Mouse (Mus musculus) embryonic facial prominence, embryonic 15.5 days (tissue): ENCODE measurements around the gene Cfap58. TPM values are rescaled to one million over a fixed set of nuclear protein-coding genes. Genes with fewer than 3 reads are reported as not detected.

ENCODE experiments used
- ATAC-seq: fragments of 200-750 bp; cut with Nextera tagmentation; 2 replicates; pipeline ENCODE4 v1.8.0; 2017; ENCODE audit warnings: low read depth, moderate TSS enrichment; ENCODE audit not compliant: insufficient number of reproducible peaks, low FRiP score, low TSS enrichment
- H3K27ac ChIP-seq: fragments of 300-500 bp; sonication (generic); replicated peaks from 2 replicates; pipeline ENCODE4 v1.5.1; 2015; ENCODE audit warnings: mild to moderate bottlenecking, inconsistent platforms
- H3K27me3 ChIP-seq: fragments of 300-500 bp; sonication (generic); 2 replicates; pipeline ENCODE4 v1.6.1; 2015; ENCODE audit warnings: inconsistent platforms
- H3K36me3 ChIP-seq: fragments of 300-500 bp; sonication (generic); 2 replicates; pipeline ENCODE4 v1.6.1; 2015; ENCODE audit warnings: mild to moderate bottlenecking, inconsistent platforms
- H3K4me1 ChIP-seq: fragments of 300-500 bp; sonication (generic); 2 replicates; pipeline ENCODE4 v1.6.1; 2015; ENCODE audit warnings: inconsistent platforms
- H3K4me2 ChIP-seq: fragments of 300-500 bp; sonication (generic); replicated peaks from 2 replicates; pipeline ENCODE4 v1.6.1; 2015; ENCODE audit warnings: mild to moderate bottlenecking, inconsistent platforms
- H3K4me3 ChIP-seq: fragments of 300-500 bp; sonication (generic); replicated peaks from 2 replicates; pipeline ENCODE4 v1.5.1; 2015; ENCODE audit warnings: mild to moderate bottlenecking, inconsistent platforms
- H3K9ac ChIP-seq: fragments of 300-500 bp; sonication (generic); 2 replicates; pipeline ENCODE4 v1.6.1; 2015; ENCODE audit warnings: inconsistent platforms
- H3K9me3 ChIP-seq: fragments of 300-500 bp; sonication (generic); replicated peaks from 2 replicates; pipeline ENCODE4 v1.6.1; 2016; ENCODE audit warnings: inconsistent platforms
- WGBS: fragments of 180-500 bp; shearing (Covaris S2); methylation state at CpG from one replicate; pipeline ENCODE4 v1.1.7; 2015; 5-methylcytosine and 5-hydroxymethylcytosine counted together
- polyA plus RNA-seq: library from polyadenylated mRNA; unstranded; fragments of >200 nt; fragmentation: Nextera tagmentation; extraction: Ambion mirVana; gene quantifications from 2 replicates; pipeline ENCODE4 v1.2.1, GENCODE M21; 2015

Cfap58 gene
- polyA plus RNA-seq, 1 experiment from 2014 or later: 1.2 TPM

- Histone ChIP-seq H3K9ac (no peak overlapping the region), H3K4me3 (no peak overlapping the region), H3K9me3 (no peaks in the 10 kb centered on the region), H3K27me3 (no peaks in the 10 kb centered on the region), H3K4me1 (no peaks in the 10 kb centered on the region), H3K36me3 (no peaks in the 10 kb centered on the region), H3K4me2 (no peak overlapping the region), H3K27ac (no peak overlapping the region)
- WGBS: 54% methylated on average over 10 of the region's 10 CpGs
- no peak for ATAC-seq
Observed at GRCm38 (mm10) chr19:47980241-47980640, 42.8 kb downstream of the Cfap58 start.

DNA sequence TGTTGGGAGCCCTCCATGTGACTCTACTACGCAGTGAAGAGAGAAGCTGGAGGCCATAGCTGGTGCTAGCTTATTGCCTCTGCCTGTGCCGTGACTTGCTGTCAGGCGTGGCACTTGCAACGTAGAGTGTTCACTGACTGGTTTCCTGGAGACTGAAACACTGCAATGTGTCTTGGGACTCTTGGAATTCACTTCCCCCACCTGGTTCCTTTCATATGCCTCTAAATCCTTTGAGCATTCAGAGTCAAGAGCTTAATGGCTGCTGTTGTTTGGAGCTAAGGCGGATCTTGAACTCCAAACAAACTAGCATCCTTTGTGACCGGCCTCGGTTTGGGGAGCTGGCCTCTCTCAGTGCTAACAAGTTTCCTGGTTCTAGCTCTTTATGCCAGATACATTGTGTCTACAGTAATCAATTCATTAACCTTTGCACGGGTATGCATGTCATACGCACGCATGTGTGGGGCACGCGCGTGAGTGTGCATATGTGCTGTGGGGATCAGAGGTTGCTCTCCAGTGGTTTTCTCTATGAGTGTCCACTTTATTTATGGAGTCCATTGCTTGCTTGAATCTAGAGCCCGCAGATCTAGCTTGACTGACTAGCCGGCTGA, 48.2 kb downstream of the Cfap58 start:
- WGBS: 82% methylated on average over 15 of the region's 15 CpGs
- ATAC-seq: no peak
- Histone ChIP-seq H3K4me1 (no peaks in the 10 kb centered on the region), H3K4me2 (no peak overlapping the region), H3K27ac (no peak overlapping the region), H3K9me3 (no peaks in the 10 kb centered on the region), H3K36me3 (no peaks in the 10 kb centered on the region), H3K4me3 (no peak overlapping the region), H3K9ac (no peak overlapping the region), H3K27me3 (no peaks in the 10 kb centered on the region; the same call in none of the 2 replicates)

DNA sequence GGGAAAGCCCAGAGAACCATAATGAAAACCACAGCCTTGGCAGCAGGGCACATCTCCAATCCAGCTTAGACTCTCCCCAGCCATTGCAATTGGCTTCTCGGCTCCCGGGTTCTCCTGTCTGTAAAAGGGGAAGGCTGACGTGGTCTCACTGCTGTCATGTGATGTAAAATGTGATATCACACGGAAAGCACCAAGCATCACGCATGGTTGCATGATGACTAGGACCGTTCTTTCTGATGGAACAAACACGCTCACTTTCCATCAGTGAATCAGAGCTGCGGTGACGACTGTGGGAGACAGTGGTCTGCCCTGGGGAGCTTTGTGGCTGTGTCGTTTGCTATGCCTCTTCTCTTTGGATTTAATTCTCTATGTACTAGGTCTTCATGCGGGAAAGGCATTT, 50.5 kb downstream of the Cfap58 start:
- Histone ChIP-seq H3K4me1 (no peaks in the 10 kb centered on the region), H3K4me2 (no peak overlapping the region), H3K9ac (no peak overlapping the region), H3K4me3 (no peak overlapping the region), H3K36me3 (no peaks in the 10 kb centered on the region), H3K27me3 (no peaks in the 10 kb centered on the region; the same call in none of the 2 replicates), H3K27ac (no peak overlapping the region), H3K9me3 (no peaks in the 10 kb centered on the region)
- 76% methylated on average over 11 of the region's 11 CpGs for WGBS
- no peak for ATAC-seq

DNA sequence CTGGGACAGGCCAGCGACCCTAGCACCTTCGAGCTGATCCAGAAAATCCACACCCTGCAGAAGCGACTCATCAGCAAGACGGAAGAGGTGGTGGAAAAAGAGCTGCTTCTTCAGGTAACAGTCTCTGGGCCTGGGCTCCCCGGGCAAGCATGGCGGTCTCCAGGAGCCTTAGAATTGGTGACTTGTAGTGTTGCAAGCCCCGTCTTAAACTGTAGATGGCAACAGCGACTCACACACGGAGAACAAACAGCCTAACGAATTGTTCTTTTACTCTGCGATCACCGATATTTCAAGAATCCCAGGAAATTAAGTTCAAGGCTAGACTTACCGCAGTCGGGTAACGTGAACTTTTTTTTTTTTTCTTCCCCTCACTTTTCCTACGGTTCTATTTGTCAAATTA, 51.0 kb downstream of the Cfap58 start:
- ATAC-seq: no peak
- 15% methylated on average over 16 of the region's 16 CpGs for WGBS
- H3K9ac ChIP-seq: no peak overlapping the region
- no peak overlapping the region for H3K4me3 ChIP-seq
- no peak overlapping the region for H3K27ac ChIP-seq
- H3K4me1 ChIP-seq: no peaks in the 10 kb centered on the region
- H3K4me2 ChIP-seq: no peak overlapping the region
- no peaks in the 10 kb centered on the region; the same call in none of the 2 replicates for H3K27me3 ChIP-seq
- H3K36me3 ChIP-seq: no peaks in the 10 kb centered on the region
- H3K9me3 ChIP-seq: no peaks in the 10 kb centered on the region

DNA sequence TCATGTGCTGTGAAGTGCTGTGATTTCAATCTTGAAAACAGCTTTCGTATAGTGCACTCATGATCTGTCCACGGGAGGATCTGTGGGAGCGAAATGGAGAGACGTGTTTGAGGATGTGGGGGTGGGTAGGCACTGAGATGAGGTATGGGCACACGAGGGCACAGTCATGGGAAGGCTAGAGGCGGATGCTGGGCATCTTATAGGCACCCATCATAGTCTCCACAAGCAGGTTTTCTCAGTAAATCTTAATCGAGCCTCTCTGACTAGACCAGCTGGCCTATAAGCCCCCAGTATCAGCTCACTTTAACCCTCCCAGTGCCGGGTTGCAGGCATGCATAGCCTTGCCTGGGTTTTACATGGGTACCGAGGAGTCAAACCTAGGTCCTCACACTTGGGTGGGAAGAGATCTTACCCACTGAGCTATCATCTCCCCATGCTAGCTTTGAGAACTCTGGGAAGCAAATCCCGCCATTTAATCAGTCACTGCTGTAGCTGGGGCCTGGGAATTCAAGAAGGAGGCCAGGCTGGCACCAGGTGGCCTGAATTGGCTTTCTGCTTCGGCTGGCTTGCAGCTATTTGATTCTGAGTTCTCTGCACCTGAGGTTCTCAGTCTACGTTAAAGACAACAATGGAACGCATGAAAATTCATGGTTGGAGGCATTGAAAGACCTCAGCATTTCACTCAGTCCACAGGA, 51.6 kb downstream of the Cfap58 start:
- H3K27me3 ChIP-seq: no peaks in the 10 kb centered on the region; the same call in none of the 2 replicates
- ATAC-seq: no peak
- no peak overlapping the region for H3K27ac ChIP-seq
- no peaks in the 10 kb centered on the region for H3K9me3 ChIP-seq
- no peaks in the 10 kb centered on the region for H3K36me3 ChIP-seq
- H3K4me1 ChIP-seq: no peaks in the 10 kb centered on the region
- H3K4me3 ChIP-seq: no peak overlapping the region
- H3K9ac ChIP-seq: no peak overlapping the region
- H3K4me2 ChIP-seq: no peak overlapping the region
- WGBS: 61% methylated on average over 13 of the region's 13 CpGs

DNA sequence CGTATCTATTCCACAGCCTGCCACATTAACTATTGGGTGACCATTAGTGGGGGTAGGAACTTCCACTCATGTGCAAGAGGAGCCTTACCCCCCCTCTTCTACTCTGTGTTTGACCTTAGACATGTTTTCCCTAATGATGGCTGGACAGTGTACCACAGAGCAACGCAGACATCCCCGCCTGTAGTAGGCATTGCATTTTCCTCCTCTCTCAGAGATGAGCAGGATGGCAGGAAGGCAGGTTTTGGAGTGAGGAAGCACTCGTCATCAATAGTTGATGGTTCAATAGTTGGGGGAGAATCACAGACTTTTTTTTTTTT, 52.1 kb downstream of the Cfap58 start:
- no peak overlapping the region for H3K4me3 ChIP-seq
- no peak overlapping the region for H3K4me2 ChIP-seq
- no peak for ATAC-seq
- no peaks in the 10 kb centered on the region; the same call in none of the 2 replicates for H3K27me3 ChIP-seq
- H3K9ac ChIP-seq: no peak overlapping the region
- no peaks in the 10 kb centered on the region for H3K36me3 ChIP-seq
- H3K9me3 ChIP-seq: no peaks in the 10 kb centered on the region
- H3K4me1 ChIP-seq: no peaks in the 10 kb centered on the region
- no peak overlapping the region for H3K27ac ChIP-seq
- 85% methylated on average over 4 of the region's 4 CpGs for WGBS

- H3K27me3 ChIP-seq: no peaks in the 10 kb centered on the region
- no peak overlapping the region for H3K27ac ChIP-seq
- 0 out of 2 replicates have a peak, but pooled peaks cover 6% of the 10 kb centered on the region for H3K4me1 ChIP-seq
- H3K36me3 ChIP-seq: no peaks in the 10 kb centered on the region
- no peak; the same call in 1 of the 2 replicates for ATAC-seq
- no peak overlapping the region for H3K4me2 ChIP-seq
- no peak overlapping the region for H3K4me3 ChIP-seq
- H3K9me3 ChIP-seq: no peaks in the 10 kb centered on the region
- H3K9ac ChIP-seq: no peak overlapping the region
- 80% methylated on average over 13 of the region's 13 CpGs for WGBS
Observed at GRCm38 (mm10) chr19:48001240-48001639, 63.8 kb downstream of the Cfap58 start.

DNA sequence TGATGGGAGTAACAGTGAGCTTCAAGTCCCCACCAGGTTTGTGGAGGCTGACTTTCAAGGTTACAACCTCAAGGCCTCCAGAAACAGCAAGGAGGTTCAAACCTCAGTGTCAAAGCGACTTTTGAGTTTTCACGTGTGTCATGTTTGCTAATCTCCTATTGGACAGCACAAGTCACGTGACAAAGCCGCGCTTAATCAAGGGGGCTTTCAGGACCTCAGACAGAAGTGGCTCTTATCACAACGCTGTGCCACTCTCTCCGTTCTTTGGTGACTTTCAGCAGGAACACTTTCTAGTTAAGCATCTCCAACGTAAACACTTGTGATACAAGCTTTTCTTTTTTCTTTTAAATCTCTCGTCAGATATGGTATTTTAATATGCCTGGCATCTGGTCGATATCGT, 64.3 kb downstream of the Cfap58 start:
- ATAC-seq: no peak

DNA sequence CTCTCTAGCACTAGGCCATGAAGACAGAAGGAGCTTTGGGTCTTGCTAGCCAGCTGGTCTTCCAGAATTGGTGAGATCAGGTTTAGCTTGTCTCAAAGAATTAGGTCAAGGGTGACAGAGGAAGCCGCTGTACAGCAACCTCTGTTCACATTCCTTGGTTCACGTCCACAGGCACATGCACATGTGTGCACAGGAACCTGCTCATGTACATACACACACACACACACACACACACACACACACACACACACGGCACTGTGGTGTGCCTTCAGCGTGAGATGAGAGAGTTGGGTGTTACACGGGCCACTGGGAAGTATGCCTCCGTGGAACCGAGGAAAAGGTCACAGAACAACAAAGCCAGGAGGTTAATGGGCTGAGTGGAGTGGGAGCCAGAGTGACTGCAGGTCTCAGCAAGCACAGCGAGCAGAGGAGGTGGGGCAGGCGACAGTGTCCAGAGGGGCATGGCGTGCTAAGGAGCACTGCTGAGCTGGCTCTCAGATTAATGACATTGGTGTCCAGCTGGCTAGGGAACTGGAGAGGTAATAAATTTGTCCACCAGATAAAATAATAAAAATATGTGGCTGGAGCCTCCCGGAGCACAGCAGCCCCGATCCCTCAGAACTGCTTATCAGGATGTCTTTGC, 71.4 kb downstream of the Cfap58 start:
- WGBS: 56% methylated on average over 12 of the region's 12 CpGs
- Histone ChIP-seq H3K36me3 (no peaks in the 10 kb centered on the region), H3K4me3 (no peak overlapping the region), H3K4me1 (no peaks in the 10 kb centered on the region), H3K4me2 (no peak overlapping the region), H3K27me3 (no peaks in the 10 kb centered on the region), H3K9ac (no peak overlapping the region), H3K27ac (no peak overlapping the region), H3K9me3 (no peaks in the 10 kb centered on the region)
- no peak for ATAC-seq

More for the DNA sequence above, 64.3 kb downstream of the Cfap58 start:
- no peaks in the 10 kb centered on the region for H3K9me3 ChIP-seq
- H3K4me2 ChIP-seq: no peak overlapping the region
- H3K27me3 ChIP-seq: no peaks in the 10 kb centered on the region
- WGBS: 78% methylated on average over 11 of the region's 11 CpGs
- 0 out of 2 replicates have a peak, but pooled peaks cover 6% of the 10 kb centered on the region for H3K4me1 ChIP-seq
- H3K4me3 ChIP-seq: no peak overlapping the region
- no peak overlapping the region for H3K27ac ChIP-seq
- H3K9ac ChIP-seq: no peak overlapping the region
- H3K36me3 ChIP-seq: no peaks in the 10 kb centered on the region

GRCm38 (mm10) chr19:48009586-48010331, 72.3 kb downstream of the Cfap58 start:
- no peaks in the 10 kb centered on the region for H3K27me3 ChIP-seq
- 66% methylated on average over 15 of the region's 15 CpGs for WGBS
- no peaks in the 10 kb centered on the region for H3K4me1 ChIP-seq
- no peak overlapping the region for H3K27ac ChIP-seq
- H3K9ac ChIP-seq: no peak overlapping the region
- no peaks in the 10 kb centered on the region for H3K36me3 ChIP-seq
- H3K4me3 ChIP-seq: no peak overlapping the region
- no peak for ATAC-seq
- no peak overlapping the region for H3K4me2 ChIP-seq
- no peaks in the 10 kb centered on the region for H3K9me3 ChIP-seq

- Histone ChIP-seq H3K27me3 (no peaks in the 10 kb centered on the region), H3K9me3 (no peaks in the 10 kb centered on the region), H3K27ac (no peak overlapping the region), H3K4me3 (no peak overlapping the region), H3K9ac (no peak overlapping the region), H3K4me2 (no peak overlapping the region), H3K36me3 (no peaks in the 10 kb centered on the region), H3K4me1 (no peaks in the 10 kb centered on the region)
- WGBS: 62% methylated on average over 13 of the region's 13 CpGs
- no peak for ATAC-seq
Observed at GRCm38 (mm10) chr19:48020103-48020502, 82.6 kb downstream of the Cfap58 start.
